Mouse (Mus musculus) intestine, embryonic 15.5 days (tissue): ENCODE measurements around the gene Stag1. TPM values are rescaled to one million over a fixed set of nuclear protein-coding genes. Genes with fewer than 3 reads are reported as not detected.

ENCODE experiments used
- ATAC-seq: fragments of 200-750 bp; cut with Nextera tagmentation; 2 replicates; pipeline ENCODE4 v1.8.0; 2017; ENCODE audit warnings: moderate TSS enrichment, moderate library complexity
- H3K27ac ChIP-seq: fragments of 300-500 bp; sonication (generic); 2 replicates; pipeline ENCODE4 v1.5.1; 2015; ENCODE audit warnings: mild to moderate bottlenecking, inconsistent platforms
- H3K27me3 ChIP-seq: fragments of 300-500 bp; sonication (generic); replicated peaks from 2 replicates; pipeline ENCODE4 v1.6.1; 2015; ENCODE audit warnings: inconsistent platforms
- H3K36me3 ChIP-seq: fragments of 300-500 bp; sonication (generic); 2 replicates; pipeline ENCODE4 v1.6.1; 2015; ENCODE audit warnings: inconsistent platforms
- H3K4me1 ChIP-seq: fragments of 300-500 bp; sonication (generic); replicated peaks from 2 replicates; pipeline ENCODE4 v1.6.1; 2015; ENCODE audit warnings: inconsistent platforms
- H3K4me2 ChIP-seq: fragments of 300-500 bp; sonication (generic); replicated peaks from 2 replicates; pipeline ENCODE4 v1.6.1; 2015; ENCODE audit warnings: mild to moderate bottlenecking, inconsistent platforms
- H3K4me3 ChIP-seq: fragments of 300-500 bp; sonication (generic); replicated peaks from 2 replicates; pipeline ENCODE4 v1.5.1; 2015; ENCODE audit warnings: inconsistent platforms
- H3K9ac ChIP-seq: fragments of 300-500 bp; sonication (generic); 2 replicates; pipeline ENCODE4 v1.6.1; 2015; ENCODE audit warnings: inconsistent platforms
- H3K9me3 ChIP-seq: fragments of 300-500 bp; sonication (generic); 2 replicates; pipeline ENCODE4 v1.6.1; 2016; ENCODE audit warnings: inconsistent platforms
- WGBS: fragments of 180-500 bp; shearing (Covaris S2); methylation state at CpG from one replicate; pipeline ENCODE4 v1.1.7; 2015; 5-methylcytosine and 5-hydroxymethylcytosine counted together
- polyA plus RNA-seq: library from polyadenylated mRNA; unstranded; fragments of >200 nt; fragmentation: Nextera tagmentation; extraction: Ambion mirVana; gene quantifications from 2 replicates; pipeline ENCODE4 v1.2.1, GENCODE M21; 2015

Gene Stag1
- polyA plus RNA-seq, 1 experiment from 2014 or later = 37.3 TPM

GRCm38 (mm10) chr9:100613501-100614071 lies 16.0 kb downstream of the Stag1 start:
- 90% methylated on average over 3 of the region's 3 CpGs for WGBS
- Histone ChIP-seq H3K27me3 (no peaks in the 10 kb centered on the region), H3K9me3 (no peaks in the 10 kb centered on the region), H3K4me3 (no peak overlapping the region), H3K4me2 (no peak overlapping the region), H3K36me3 (no peaks in the 10 kb centered on the region), H3K9ac (no peak overlapping the region), H3K27ac (no peak overlapping the region), H3K4me1 (peaks cover 4% of the 10 kb centered on the region; the same call in 1 of the 2 replicates)
- ATAC-seq = no peak

DNA sequence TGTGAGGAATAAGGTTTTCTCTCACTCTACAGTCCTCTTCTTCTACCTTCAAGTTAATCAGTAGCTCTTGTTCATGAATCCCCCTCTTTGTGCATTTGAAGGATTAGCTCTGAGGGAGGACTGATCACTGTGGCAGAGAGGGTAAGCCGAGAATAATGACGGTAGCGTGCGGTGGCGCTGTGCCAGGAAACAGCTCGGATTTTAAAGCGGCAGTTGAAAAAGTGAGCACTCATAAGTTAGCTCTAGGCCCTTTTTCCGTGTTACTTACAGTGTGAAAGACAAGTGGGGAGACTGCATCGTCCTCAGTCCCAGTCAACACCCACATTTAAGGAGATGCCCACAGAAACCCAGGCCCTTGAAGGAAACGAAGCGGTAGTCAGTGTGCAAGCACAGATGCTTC lies 19.3 kb downstream of the Stag1 start:
- H3K9me3 ChIP-seq = no peaks in the 10 kb centered on the region
- no peak overlapping the region for H3K9ac ChIP-seq
- H3K4me2 ChIP-seq = peak overlapping the region; percentile 28; the same call in 1 of the 2 replicates
- peaks cover 4% of the 10 kb centered on the region; the same call in 1 of the 2 replicates for H3K4me1 ChIP-seq
- H3K4me3 ChIP-seq = no peak overlapping the region
- H3K27ac ChIP-seq = no peak overlapping the region
- H3K27me3 ChIP-seq = no peaks in the 10 kb centered on the region
- 39% methylated on average over 11 of the region's 11 CpGs for WGBS
- ATAC-seq = no peak
- no peaks in the 10 kb centered on the region for H3K36me3 ChIP-seq

GRCm38 (mm10) chr9:100626258-100626657 lies 28.7 kb downstream of the Stag1 start:
- no peak for ATAC-seq
- Histone ChIP-seq H3K27ac (no peak overlapping the region), H3K36me3 (no peaks in the 10 kb centered on the region), H3K9me3 (no peaks in the 10 kb centered on the region), H3K9ac (no peak overlapping the region), H3K27me3 (no peaks in the 10 kb centered on the region), H3K4me1 (no peaks in the 10 kb centered on the region), H3K4me3 (no peak overlapping the region), H3K4me2 (no peak overlapping the region)
- WGBS = 68% methylated on average over 2 of the region's 2 CpGs

DNA sequence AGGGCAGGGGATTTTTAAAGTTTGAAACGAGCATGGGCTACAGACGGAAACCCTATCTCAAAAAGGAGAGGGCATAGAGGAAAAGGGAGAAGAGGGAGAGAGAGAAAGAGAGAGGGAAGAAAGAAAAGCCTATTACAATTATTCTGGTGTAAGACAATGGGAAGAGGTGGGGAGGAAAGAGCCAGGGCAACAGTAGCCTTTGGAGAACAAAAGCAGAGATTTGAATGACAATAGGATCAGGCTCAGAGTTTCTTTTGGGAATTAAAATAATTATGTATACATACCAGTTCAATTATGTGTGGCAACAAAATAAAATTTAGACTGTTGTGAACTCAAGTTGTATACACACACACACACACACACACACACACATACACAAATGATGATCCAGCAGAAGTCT lies 43.2 kb downstream of the Stag1 start:
- no peak overlapping the region for H3K4me2 ChIP-seq
- H3K36me3 ChIP-seq = no peaks in the 10 kb centered on the region
- H3K4me1 ChIP-seq = peaks cover 9% of the 10 kb centered on the region
- H3K27me3 ChIP-seq = no peaks in the 10 kb centered on the region
- 90% methylated on average over 2 of the region's 2 CpGs for WGBS
- no peaks in the 10 kb centered on the region for H3K9me3 ChIP-seq
- no peak overlapping the region for H3K27ac ChIP-seq
- H3K9ac ChIP-seq = no peak overlapping the region
- no peak overlapping the region for H3K4me3 ChIP-seq
- no peak for ATAC-seq

GRCm38 (mm10) chr9:100641391-100642085 lies 43.9 kb downstream of the Stag1 start:
- Histone ChIP-seq H3K4me3 (no peak overlapping the region), H3K4me1 (peaks cover 9% of the 10 kb centered on the region), H3K9ac (no peak overlapping the region; the same call in 1 of the 2 replicates), H3K4me2 (peak overlapping the region; percentile 76), H3K27ac (peak overlapping the region; percentile 99; the same call in 1 of the 2 replicates), H3K36me3 (no peaks in the 10 kb centered on the region), H3K27me3 (no peaks in the 10 kb centered on the region), H3K9me3 (no peaks in the 10 kb centered on the region)
- ATAC-seq = no peak
- WGBS = 43% methylated on average over 6 of the region's 6 CpGs

- Histone ChIP-seq H3K4me3 (peak overlapping the region; percentile 89), H3K9me3 (no peaks in the 10 kb centered on the region), H3K36me3 (no peaks in the 10 kb centered on the region), H3K27ac (peak overlapping the region; percentile 99), H3K4me1 (peaks cover 9% of the 10 kb centered on the region), H3K27me3 (no peaks in the 10 kb centered on the region), H3K9ac (peak overlapping the region; percentile 70), H3K4me2 (peak overlapping the region; percentile 76)
- ATAC-seq = no peak
- under 1% methylated on average over 16 of the region's 16 CpGs for WGBS
These were observed 44.7 kb downstream of the Stag1 start for GRCm38 (mm10) chr9:100642186-100642839.

DNA sequence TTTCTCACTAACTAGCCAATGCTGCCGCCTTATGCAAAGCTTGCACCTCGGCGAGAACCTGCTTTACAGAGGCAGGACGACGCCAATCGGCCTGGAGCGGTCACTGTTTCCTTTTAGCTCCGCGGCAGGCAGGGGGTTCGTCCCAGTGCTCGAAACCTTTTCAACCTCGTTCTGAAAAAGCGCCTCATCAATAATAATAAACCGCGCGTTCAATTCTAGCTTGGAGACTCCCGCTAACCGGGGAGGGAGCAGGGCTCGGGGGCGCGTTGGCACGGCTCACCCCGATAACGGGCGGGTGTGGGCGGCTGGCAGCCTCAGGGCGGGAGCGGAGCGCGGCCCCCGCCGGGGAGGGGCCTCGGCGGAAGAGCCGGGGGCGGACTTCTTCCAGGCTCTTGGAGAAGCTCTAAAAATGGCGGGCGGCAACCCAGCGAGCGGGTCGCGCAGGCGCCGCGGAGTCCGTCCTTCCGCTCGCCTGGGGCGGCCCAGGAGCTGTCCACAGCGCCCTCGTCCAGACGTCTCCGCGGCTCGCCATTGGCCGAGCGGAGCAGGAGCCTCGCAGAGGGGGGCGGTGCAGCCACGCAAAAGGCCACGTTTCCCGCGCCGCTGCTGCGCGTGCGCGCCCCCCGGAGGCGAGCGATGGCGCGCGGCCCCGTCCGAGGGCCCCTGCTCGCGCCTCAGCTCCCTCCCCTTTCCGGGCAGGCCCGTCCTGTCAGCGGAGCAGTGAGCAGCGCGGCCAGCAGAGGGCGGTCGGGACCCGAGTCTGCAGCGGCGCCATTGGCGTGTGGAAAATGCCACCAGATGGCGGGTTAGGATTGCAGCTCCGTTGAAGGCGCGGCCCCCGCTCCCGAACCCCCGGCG lies 45.5 kb downstream of the Stag1 start:
- Histone ChIP-seq H3K4me1 (peaks cover 9% of the 10 kb centered on the region), H3K9ac (peak overlapping the region; percentile 92), H3K27me3 (no peaks in the 10 kb centered on the region), H3K4me3 (peak overlapping the region; percentile 89), H3K4me2 (peak overlapping the region; percentile 76), H3K27ac (peak overlapping the region; percentile 99), H3K36me3 (no peaks in the 10 kb centered on the region), H3K9me3 (no peaks in the 10 kb centered on the region)
- under 1% methylated on average over 90 of the region's 97 CpGs for WGBS
- ATAC-seq = peak; percentile 98

GRCm38 (mm10) chr9:100644071-100644771 lies 46.6 kb downstream of the Stag1 start:
- Histone ChIP-seq H3K4me1 (peaks cover 9% of the 10 kb centered on the region), H3K27me3 (no peaks in the 10 kb centered on the region), H3K9ac (peak overlapping the region; percentile 92), H3K27ac (peak overlapping the region; percentile 98), H3K4me3 (peak overlapping the region; percentile 89), H3K36me3 (no peaks in the 10 kb centered on the region), H3K4me2 (peak overlapping the region; percentile 57), H3K9me3 (no peaks in the 10 kb centered on the region)
- WGBS = under 1% methylated on average over 50 of the region's 64 CpGs
- ATAC-seq = peak; percentile 46

- 26% methylated on average over 8 of the region's 8 CpGs for WGBS
- Histone ChIP-seq H3K9ac (no peak overlapping the region), H3K27ac (no peak overlapping the region), H3K4me3 (peak overlapping the region; percentile 89; the same call in 1 of the 2 replicates), H3K4me1 (peaks cover 9% of the 10 kb centered on the region), H3K4me2 (peak overlapping the region; percentile 57), H3K27me3 (no peaks in the 10 kb centered on the region), H3K9me3 (no peaks in the 10 kb centered on the region), H3K36me3 (no peaks in the 10 kb centered on the region)
- ATAC-seq = no peak
These were observed 47.7 kb downstream of the Stag1 start for GRCm38 (mm10) chr9:100645026-100645940.

- no peak overlapping the region for H3K4me2 ChIP-seq
- 77% methylated on average over 2 of the region's 2 CpGs for WGBS
- no peak for ATAC-seq
- H3K36me3 ChIP-seq = no peaks in the 10 kb centered on the region
- no peak overlapping the region for H3K9ac ChIP-seq
- H3K27me3 ChIP-seq = no peaks in the 10 kb centered on the region
- no peak overlapping the region for H3K4me3 ChIP-seq
- no peaks in the 10 kb centered on the region for H3K9me3 ChIP-seq
- no peak overlapping the region for H3K27ac ChIP-seq
- peaks cover 9% of the 10 kb centered on the region for H3K4me1 ChIP-seq
These were observed 48.7 kb downstream of the Stag1 start for GRCm38 (mm10) chr9:100646276-100646675.
